Mouse (Mus musculus) bone marrow, adult 2 months (tissue): ENCODE data around the gene Rrbp1. TPM values are rescaled to one million over a fixed set of nuclear protein-coding genes. Genes with fewer than 3 reads are reported as not detected.

Source experiments
- H3K27ac ChIP-seq: fragments of 200-500 bp; 2 replicates; pipeline ENCODE4 v1.5.1; 2012; ENCODE audit warnings: low read depth, mild to moderate bottlenecking, control low read depth, inconsistent platforms, low read length; ENCODE audit not compliant: control insufficient read depth, poor library complexity, insufficient read depth
- H3K4me1 ChIP-seq: fragments of 200-500 bp; 2 replicates; pipeline ENCODE4 v1.6.1; 2011; ENCODE audit warnings: low read length; ENCODE audit not compliant: control insufficient read depth, insufficient read depth
- H3K4me3 ChIP-seq: fragments of 200-500 bp; replicated peaks from 2 replicates; pipeline ENCODE3; 2011; ENCODE audit warnings: mild to moderate bottlenecking, low read depth, low read length, control low read depth; ENCODE audit not compliant: control insufficient read depth
- CTCF ChIP-seq: fragments of 200-500 bp; IDR thresholded peaks from 2 replicates; pipeline ENCODE4 v1.5.1; 2011; ENCODE audit warnings: low read length, control low read depth; ENCODE audit not compliant: control insufficient read depth, insufficient read depth
- POLR2A ChIP-seq: fragments of 200-500 bp; IDR thresholded peaks from 2 replicates; pipeline ENCODE4 v1.6.1; 2011; ENCODE audit warnings: low read depth, mild to moderate bottlenecking, control low read depth, low read length, borderline replicate concordance; ENCODE audit not compliant: control insufficient read depth
- WGBS: fragments of 180-500 bp; shearing (Covaris S2); methylation state at CpG from one replicate; pipeline ENCODE4 v1.1.7; 2018; 5-methylcytosine and 5-hydroxymethylcytosine counted together
- polyA plus RNA-seq: library from polyadenylated mRNA; stranded (reverse); fragments of >200 nt; gene quantifications from 2 replicates; pipeline ENCODE4 v1.2.4, GENCODE M21; 2011; ENCODE audit warnings: low replicate concordance; ENCODE audit not compliant: missing spikeins, insufficient read depth, insufficient read length

Rrbp1 gene
- polyA plus RNA-seq, 1 experiment = 155 TPM

- Histone ChIP-seq H3K27ac (peak overlapping the region; percentile 96), H3K4me3 (peak overlapping the region; percentile 77), H3K4me1 (peaks cover 5% of the 10 kb centered on the region)
- peak; percentile 43; the same call in 1 of the 2 replicates for TF ChIP-seq POLR2A
- peak; percentile 79 for TF ChIP-seq CTCF
- WGBS = under 1% methylated on average over 96 of the region's 107 CpGs
Measured at GRCm38 (mm10) chr2:144010282-144011044, 600 bp downstream of the Rrbp1 start.

GRCm38 (mm10) chr2:144009551-144010281, 1.3 kb downstream of the Rrbp1 start:
- peaks cover 5% of the 10 kb centered on the region for H3K4me1 ChIP-seq
- WGBS = 1% methylated on average over 30 of the region's 30 CpGs

GRCm38 (mm10) chr2:144009081-144009480, 2.0 kb downstream of the Rrbp1 start:
- WGBS = 30% methylated on average over 1 of the region's 1 CpGs
- Histone ChIP-seq H3K27ac (peak overlapping the region; percentile 96), H3K4me3 (no peak overlapping the region), H3K4me1 (peaks cover 5% of the 10 kb centered on the region)
- TF ChIP-seq POLR2A (no peak), CTCF (no peak)

More at GRCm38 (mm10) chr2:144009551-144010281, 1.3 kb downstream of the Rrbp1 start:
- H3K4me3 ChIP-seq = peak overlapping the region; percentile 77
- H3K27ac ChIP-seq = peak overlapping the region; percentile 96
- no peak for TF ChIP-seq CTCF
- TF ChIP-seq POLR2A = no peak

GRCm38 (mm10) chr2:144007211-144007610, 3.9 kb downstream of the Rrbp1 start:
- Histone ChIP-seq H3K4me3 (no peak overlapping the region), H3K4me1 (peaks cover 5% of the 10 kb centered on the region), H3K27ac (no peak overlapping the region)
- 83% methylated on average over 4 of the region's 4 CpGs for WGBS
- no peak for TF ChIP-seq CTCF
- TF ChIP-seq POLR2A = no peak

GRCm38 (mm10) chr2:144006686-144007085, 4.4 kb downstream of the Rrbp1 start:
- H3K4me1 ChIP-seq = peaks cover 5% of the 10 kb centered on the region
- no peak overlapping the region for H3K27ac ChIP-seq

GRCm38 (mm10) chr2:144005166-144005955, 5.7 kb downstream of the Rrbp1 start:
- 64% methylated on average over 6 of the region's 6 CpGs for WGBS
- TF ChIP-seq POLR2A (no peak), CTCF (no peak)
- Histone ChIP-seq H3K27ac (no peak overlapping the region), H3K4me1 (peaks cover 5% of the 10 kb centered on the region), H3K4me3 (no peak overlapping the region)

More at GRCm38 (mm10) chr2:144006686-144007085, 4.4 kb downstream of the Rrbp1 start:
- WGBS = 84% methylated on average over 6 of the region's 6 CpGs
- no peak for TF ChIP-seq CTCF
- TF ChIP-seq POLR2A = no peak
- no peak overlapping the region for H3K4me3 ChIP-seq

- no peak overlapping the region for H3K27ac ChIP-seq
- no peak overlapping the region for H3K4me3 ChIP-seq
- WGBS = 62% methylated on average over 2 of the region's 2 CpGs
- TF ChIP-seq CTCF = no peak
- peaks cover 2% of the 10 kb centered on the region for H3K4me1 ChIP-seq
Measured at GRCm38 (mm10) chr2:144003544-144003943, 7.5 kb downstream of the Rrbp1 start.
